Mouse (Mus musculus) myocyte (in vitro differentiated cells): ENCODE results near the gene Spdl1. TPM values are rescaled to one million over a fixed set of nuclear protein-coding genes. Genes with fewer than 3 reads are reported as not detected.

Experiments used
- H3K27me3 ChIP-seq: one replicate; pipeline ENCODE4 v1.6.1; 2011; ENCODE audit not compliant: control insufficient read depth, insufficient read depth, insufficient read length
- H3K36me3 ChIP-seq: one replicate; pipeline ENCODE4 v1.6.1; 2011; ENCODE audit not compliant: control insufficient read depth, insufficient read depth
- H3K4me2 ChIP-seq: one replicate; pipeline ENCODE4 v1.6.1; 2011; ENCODE audit warnings: low read depth, control low read depth
- H3K4me3 ChIP-seq: one replicate; pipeline ENCODE4 v1.5.1; 2011; ENCODE audit warnings: mild to moderate bottlenecking, control low read depth, moderate library complexity
- H3K79me2 ChIP-seq: one replicate; pipeline ENCODE4 v1.6.1; 2011; ENCODE audit not compliant: control insufficient read depth, insufficient read depth
- H3ac ChIP-seq: one replicate; pipeline ENCODE4 v1.6.1; 2011; ENCODE audit not compliant: control insufficient read depth, insufficient read length
- CEBPB ChIP-seq: IDR thresholded peaks from 2 replicates; pipeline ENCODE4 v1.6.1; 2011; ENCODE audit warnings: mild to moderate bottlenecking, moderate library complexity; ENCODE audit not compliant: poor library complexity, insufficient read depth, severe bottlenecking
- E2F4 ChIP-seq: IDR thresholded peaks from one replicate; pipeline ENCODE4 v1.6.1; 2011; ENCODE audit warnings: mild to moderate bottlenecking, control low read depth, moderate library complexity; ENCODE audit not compliant: insufficient read depth
- MAX ChIP-seq: IDR thresholded peaks from one replicate; pipeline ENCODE4 v1.6.1; 2011; ENCODE audit warnings: low read depth, mild to moderate bottlenecking, control low read depth
- MYOD1 ChIP-seq, 3 experiments: IDR thresholded peaks; one replicate each; pipeline ENCODE4 v1.6.1; 2011; ENCODE audit warnings: control low read depth in 2 of 3, low read depth in 2 of 3, mild to moderate bottlenecking in 2 of 3, moderate library complexity in 1 of 3; ENCODE audit not compliant: insufficient read length in 2 of 3, control insufficient read depth in 1 of 3
- MYOG ChIP-seq, 3 experiments: IDR thresholded peaks; one replicate each; pipeline ENCODE4 v1.6.1; 2011; ENCODE audit warnings: control low read depth in 2 of 3, low read depth in 2 of 3, mild to moderate bottlenecking in 2 of 3; ENCODE audit not compliant: insufficient read length in 2 of 3, control insufficient read depth in 1 of 3, insufficient read depth in 1 of 3
- POLR2A ChIP-seq: IDR thresholded peaks from one replicate; pipeline ENCODE4 v1.6.1; 2011; ENCODE audit warnings: low read depth, mild to moderate bottlenecking, control low read depth, moderate library complexity; ENCODE audit not compliant: insufficient read length
- POLR2AphosphoS2 ChIP-seq: IDR thresholded peaks from one replicate; pipeline ENCODE4 v1.6.1; 2011; ENCODE audit warnings: low read depth, control low read depth; ENCODE audit not compliant: insufficient read length
- REST ChIP-seq: IDR thresholded peaks from one replicate; pipeline ENCODE4 v1.6.1; 2011; ENCODE audit warnings: mild to moderate bottlenecking, control low read depth, moderate library complexity; ENCODE audit not compliant: insufficient read depth, insufficient read length
- SRF ChIP-seq: IDR thresholded peaks from one replicate; pipeline ENCODE4 v1.6.1; 2011; ENCODE audit warnings: low read depth; ENCODE audit not compliant: control insufficient read depth, insufficient read length
- TCF12 ChIP-seq: IDR thresholded peaks from one replicate; pipeline ENCODE4 v1.6.1; 2011; ENCODE audit warnings: mild to moderate bottlenecking, control low read depth; ENCODE audit not compliant: poor library complexity, insufficient read depth, severe bottlenecking
- TCF3 ChIP-seq: IDR thresholded peaks from one replicate; pipeline ENCODE4 v1.6.1; 2011; ENCODE audit warnings: low read depth, control low read depth; ENCODE audit not compliant: insufficient read length
- USF1 ChIP-seq: IDR thresholded peaks from one replicate; pipeline ENCODE4 v1.6.1; 2011; ENCODE audit warnings: low read depth, mild to moderate bottlenecking, control low read depth, moderate library complexity
- polyA plus RNA-seq: library from polyadenylated mRNA; unstranded; fragments of >200 nt; fragmentation: generic; extraction: Trizol; gene quantifications from one replicate; pipeline ENCODE4 v1.2.1, GENCODE M21; 2012; ENCODE audit warnings: missing spikeins

The Spdl1 gene
- polyA plus RNA-seq, 1 experiment: 3.4 TPM

GRCm38 (mm10) chr11:34769396-34769795 lies 64.0 kb downstream of the Spdl1 start:
- H3K27me3 ChIP-seq: no peaks in the 10 kb centered on the region
- H3K4me2 ChIP-seq: no peak overlapping the region
- no peaks in the 10 kb centered on the region for H3K36me3 ChIP-seq
- H3K4me3 ChIP-seq: no peak overlapping the region
- H3ac ChIP-seq: no peak overlapping the region
- TF ChIP-seq E2F4: no peak
- TF ChIP-seq USF1: no peak
- no peak for TF ChIP-seq MYOD1 (IDR thresholded peaks at IDR 0.05; ENCODE audit: control insufficient read depth in 1 of 3, insufficient read length in 2 of 3, low read depth in 2 of 3)
- no peak for TF ChIP-seq TCF3
- no peak for TF ChIP-seq POLR2A
- TF ChIP-seq MYOG (IDR thresholded peaks at IDR 0.05; ENCODE audit: control insufficient read depth in 1 of 3, insufficient read depth in 1 of 3, insufficient read length in 2 of 3, low read depth in 2 of 3): no peak
- no peak for TF ChIP-seq REST
- no peak for TF ChIP-seq CEBPB
- no peak for TF ChIP-seq MAX
- H3K79me2 ChIP-seq: no peaks in the 10 kb centered on the region

GRCm38 (mm10) chr11:34763739-34764361 lies 69.6 kb downstream of the Spdl1 start:
- H3K36me3 ChIP-seq: no peaks in the 10 kb centered on the region
- no peaks in the 10 kb centered on the region for H3K79me2 ChIP-seq
- no peak overlapping the region for H3ac ChIP-seq
- H3K27me3 ChIP-seq: no peaks in the 10 kb centered on the region
- H3K4me3 ChIP-seq: no peak overlapping the region
- no peak for TF ChIP-seq CEBPB
- TF ChIP-seq TCF3: no peak
- TF ChIP-seq REST: no peak
- TF ChIP-seq TCF12: no peak
- TF ChIP-seq MAX: no peak
- TF ChIP-seq MYOG (IDR thresholded peaks at IDR 0.05; ENCODE audit: control insufficient read depth in 1 of 3, insufficient read depth in 1 of 3, insufficient read length in 2 of 3, low read depth in 2 of 3): no peak
- TF ChIP-seq E2F4: no peak
- no peak for TF ChIP-seq POLR2AphosphoS2
- no peak for TF ChIP-seq SRF
- no peak for TF ChIP-seq USF1
- no peak for TF ChIP-seq POLR2A
- no peak for TF ChIP-seq MYOD1 (IDR thresholded peaks at IDR 0.05; ENCODE audit: control insufficient read depth in 1 of 3, insufficient read length in 2 of 3, low read depth in 2 of 3)
- H3K4me2 ChIP-seq: no peak overlapping the region

- TF ChIP-seq POLR2AphosphoS2: no peak
- no peak for TF ChIP-seq SRF
- no peak for TF ChIP-seq POLR2A
- TF ChIP-seq USF1: no peak
- no peak for TF ChIP-seq TCF3
- no peak for TF ChIP-seq CEBPB
- TF ChIP-seq REST: no peak
- no peak for TF ChIP-seq MYOD1 (IDR thresholded peaks at IDR 0.05; ENCODE audit: control insufficient read depth in 1 of 3, insufficient read length in 2 of 3, low read depth in 2 of 3)
- TF ChIP-seq TCF12: no peak
- no peak for TF ChIP-seq MYOG (IDR thresholded peaks at IDR 0.05; ENCODE audit: control insufficient read depth in 1 of 3, insufficient read depth in 1 of 3, insufficient read length in 2 of 3, low read depth in 2 of 3)
- no peak for TF ChIP-seq E2F4
- no peak overlapping the region for H3K4me3 ChIP-seq
- no peak overlapping the region for H3ac ChIP-seq
- no peaks in the 10 kb centered on the region for H3K27me3 ChIP-seq
- H3K36me3 ChIP-seq: no peaks in the 10 kb centered on the region
- no peaks in the 10 kb centered on the region for H3K79me2 ChIP-seq
- no peak overlapping the region for H3K4me2 ChIP-seq
Measured at GRCm38 (mm10) chr11:34762570-34763127, 70.8 kb downstream of the Spdl1 start.

DNA sequence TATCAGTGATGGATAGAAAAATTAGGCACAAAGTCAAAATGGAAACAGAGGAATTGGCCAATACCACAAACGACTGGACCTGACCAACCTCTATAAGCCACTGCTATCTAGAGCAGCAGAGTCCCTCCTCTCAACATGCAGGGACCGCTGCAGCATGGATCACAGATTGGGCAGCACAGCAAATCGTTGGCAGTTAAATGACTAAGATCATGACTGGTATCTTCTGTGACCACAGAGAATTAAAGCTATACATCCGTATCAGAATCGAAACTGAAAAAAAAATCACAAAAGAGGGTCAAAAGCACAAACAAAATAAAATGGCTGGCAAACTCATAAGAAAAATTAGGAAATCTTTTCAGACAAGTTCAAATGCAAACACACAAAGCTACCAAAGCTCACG lies 71.3 kb downstream of the Spdl1 start:
- Histone ChIP-seq H3K27me3 (no peaks in the 10 kb centered on the region), H3K79me2 (no peaks in the 10 kb centered on the region), H3K4me2 (no peak overlapping the region), H3K4me3 (no peak overlapping the region), H3ac (no peak overlapping the region), H3K36me3 (no peaks in the 10 kb centered on the region)
- TF ChIP-seq REST (no peak), SRF (no peak), MAX (no peak), TCF12 (no peak), MYOG (IDR thresholded peaks at IDR 0.05; ENCODE audit: control insufficient read depth in 1 of 3, insufficient read depth in 1 of 3, insufficient read length in 2 of 3, low read depth in 2 of 3) (no peak), POLR2AphosphoS2 (no peak), E2F4 (no peak), POLR2A (no peak), MYOD1 (IDR thresholded peaks at IDR 0.05; ENCODE audit: control insufficient read depth in 1 of 3, insufficient read length in 2 of 3, low read depth in 2 of 3) (no peak), USF1 (no peak), TCF3 (no peak)
